Mouse (Mus musculus) skeletal muscle tissue, adult 2 months (tissue): ENCODE data around the gene Btrc.

Experiments used
- DNase-seq: peaks from one replicate; pipeline ENCODE4 v3.0.0-alpha.2; 2012; ENCODE audit warnings: low read depth, low spot score

The Btrc gene

GRCm38 (mm10) chr19:45573033-45573432, 209.5 kb downstream of the Btrc start:
- no peak for DNase-seq

GRCm38 (mm10) chr19:45573861-45574267, 210.3 kb downstream of the Btrc start:
- peak; percentile 39 for DNase-seq

- no peak for DNase-seq
Measured at GRCm38 (mm10) chr19:45574339-45574898, 210.9 kb downstream of the Btrc start.

GRCm38 (mm10) chr19:45574941-45575631, 211.6 kb downstream of the Btrc start:
- DNase-seq = no peak

- no peak for DNase-seq
Measured at GRCm38 (mm10) chr19:45575632-45576001, 212.1 kb downstream of the Btrc start.

- no peak for DNase-seq
Measured at GRCm38 (mm10) chr19:45577141-45577750, 213.7 kb downstream of the Btrc start.

GRCm38 (mm10) chr19:45578976-45579375, 215.4 kb downstream of the Btrc start:
- DNase-seq = no peak

GRCm38 (mm10) chr19:45579416-45579815, 215.9 kb downstream of the Btrc start:
- no peak for DNase-seq
